Mouse (Mus musculus): ENCODE measurements at regions not wholly inside any gene's neighbourhood (a gene's known extent, or its start where the extent isn't known, plus 50 kb on each side); places are given as distances from the start of the nearest gene placed in this dataset.
A peak's percentile ranks its signal among the peaks of the same experiment; 100 is the strongest.
"Not testable (repeated sequence)": the region's sequence is repeated elsewhere in the genome, so short reads cannot be mapped to it uniquely, and the experiment has no call there.

DNA sequence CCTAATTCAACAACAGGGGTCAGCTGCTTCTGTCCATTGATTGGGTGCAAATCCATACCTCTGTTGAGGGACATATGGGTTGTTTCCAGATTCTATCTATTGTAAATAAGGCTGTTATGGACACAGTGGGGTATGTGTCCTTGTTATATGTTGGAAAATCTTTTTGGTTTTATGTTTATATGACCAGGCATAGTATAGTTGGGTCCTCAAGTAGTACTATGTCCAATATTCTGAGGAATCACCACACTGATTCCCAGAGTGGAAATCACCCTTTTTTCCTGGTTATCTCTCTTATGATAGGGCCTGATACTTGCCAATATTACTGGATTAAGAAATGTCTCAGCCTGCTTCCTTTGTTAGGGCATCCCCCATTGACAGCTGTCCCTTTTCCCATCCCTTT lies 1471.0 kb downstream of the Kcnt2 start:
- no peak for DNase-seq

DNA sequence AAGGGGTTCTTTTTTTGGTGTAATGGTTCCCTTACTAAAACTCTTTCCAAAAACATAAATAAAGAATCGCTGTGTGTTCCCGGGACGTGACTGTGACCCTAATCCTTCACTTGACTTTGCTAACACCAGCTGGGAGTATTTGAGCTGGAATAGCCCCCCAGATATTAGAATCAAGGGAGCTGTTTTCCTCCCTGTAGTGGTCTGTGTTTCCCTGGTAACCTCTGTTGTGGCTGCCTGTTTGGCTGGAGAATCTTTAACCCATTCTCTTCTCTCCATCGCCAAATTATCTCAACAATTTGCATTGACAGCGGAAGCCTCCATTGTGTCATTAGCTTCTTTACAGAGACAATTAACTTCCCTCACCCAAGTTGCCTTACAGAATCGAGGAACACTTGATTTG lies 1471.6 kb downstream of the Kcnt2 start:
- DNase-seq: no peak

DNA sequence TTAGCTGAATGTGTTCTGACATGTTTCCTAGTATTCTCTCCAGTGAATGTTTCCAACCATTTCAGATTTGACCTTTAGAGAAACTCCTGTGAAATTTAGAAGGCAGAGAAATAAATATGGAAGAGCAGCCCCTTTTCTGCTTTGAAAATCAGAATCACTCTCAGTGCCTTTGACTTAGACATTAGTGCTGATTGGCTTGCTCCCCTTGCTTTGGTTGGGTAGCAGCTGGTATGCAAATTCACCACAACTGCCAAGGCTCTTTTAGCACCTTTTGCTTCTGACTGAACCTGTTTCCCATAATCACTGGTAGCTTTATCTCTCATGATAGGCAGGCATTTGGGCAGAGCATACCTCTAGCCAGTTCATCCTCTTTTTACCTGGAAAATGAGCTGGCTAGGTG lies 1495.3 kb downstream of the Kcnt2 start:
- no peak for DNase-seq

GRCm38 (mm10) chr1:141776059-141776458 lies 1530.1 kb downstream of the Kcnt2 start:
- DNase-seq: no peak

DNA sequence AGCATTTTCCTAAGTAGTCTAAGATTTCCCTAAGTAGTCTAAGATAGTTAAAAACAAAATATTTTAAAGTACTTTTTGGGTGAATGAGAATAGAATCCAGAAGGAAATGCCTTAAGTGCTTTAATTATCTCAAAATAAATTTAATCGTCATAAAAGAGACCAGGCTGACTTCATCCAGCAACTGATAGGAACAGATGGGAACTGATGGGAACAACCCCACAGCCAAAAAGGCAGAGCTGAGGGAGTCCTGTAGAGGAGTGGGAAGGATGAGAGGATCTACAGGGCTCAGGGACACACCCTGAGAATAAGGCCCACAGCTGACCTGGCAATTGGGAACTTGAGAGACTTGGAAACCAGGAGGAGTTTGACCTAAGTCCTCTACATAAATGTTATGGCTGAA lies 1537.4 kb downstream of the Kcnt2 start:
- no peak for DNase-seq

GRCm38 (mm10) chr1:141813315-141814158 lies 1567.6 kb downstream of the Kcnt2 start:
- no peak for DNase-seq

DNA sequence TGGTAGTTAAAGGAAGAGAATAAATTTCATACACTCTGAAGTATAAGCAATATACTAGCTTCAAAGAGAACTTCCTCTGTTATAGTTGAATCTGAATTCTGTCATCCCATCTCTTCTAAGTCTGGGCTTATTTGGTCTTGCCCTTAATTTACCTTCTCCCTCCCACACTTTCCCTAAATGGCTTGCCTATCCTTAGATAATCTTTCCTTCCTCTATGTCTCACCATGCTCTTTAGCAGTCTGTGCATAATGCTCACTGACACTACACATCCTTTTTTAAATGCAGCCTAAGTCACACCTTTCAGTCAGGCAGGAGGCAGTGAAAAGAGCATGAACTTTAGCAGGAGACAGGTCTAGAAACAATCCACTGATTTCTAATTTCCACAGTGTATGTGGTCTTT lies 1585.5 kb downstream of the Kcnt2 start:
- DNase-seq: no peak

- DNase-seq: no peak
Observed at GRCm38 (mm10) chr1:141842547-141842946, 1596.6 kb downstream of the Kcnt2 start.

DNA sequence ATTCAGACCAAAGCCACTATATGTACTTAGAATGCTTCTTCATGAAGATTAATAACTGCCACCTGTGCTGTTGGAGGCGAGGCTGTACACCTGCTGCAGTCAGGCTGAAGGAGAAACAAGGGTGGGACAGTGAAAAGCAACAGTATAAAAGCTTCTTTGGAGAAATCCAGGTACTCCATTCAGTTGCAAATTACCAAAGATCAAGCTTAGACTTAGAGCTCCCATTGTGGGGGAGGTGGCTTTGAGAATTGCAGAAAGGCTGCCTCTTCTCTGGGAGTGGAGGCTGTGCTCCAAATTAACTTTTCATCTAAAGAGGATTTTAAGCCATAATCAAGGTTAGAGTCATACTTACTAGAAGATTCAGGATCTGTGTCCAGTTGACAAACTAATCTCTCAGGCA lies 1607.9 kb downstream of the Kcnt2 start:
- not testable (repeated sequence) for DNase-seq

GRCm38 (mm10) chr1:141884356-141884755 lies 1638.4 kb downstream of the Kcnt2 start:
- DNase-seq: no peak

DNA sequence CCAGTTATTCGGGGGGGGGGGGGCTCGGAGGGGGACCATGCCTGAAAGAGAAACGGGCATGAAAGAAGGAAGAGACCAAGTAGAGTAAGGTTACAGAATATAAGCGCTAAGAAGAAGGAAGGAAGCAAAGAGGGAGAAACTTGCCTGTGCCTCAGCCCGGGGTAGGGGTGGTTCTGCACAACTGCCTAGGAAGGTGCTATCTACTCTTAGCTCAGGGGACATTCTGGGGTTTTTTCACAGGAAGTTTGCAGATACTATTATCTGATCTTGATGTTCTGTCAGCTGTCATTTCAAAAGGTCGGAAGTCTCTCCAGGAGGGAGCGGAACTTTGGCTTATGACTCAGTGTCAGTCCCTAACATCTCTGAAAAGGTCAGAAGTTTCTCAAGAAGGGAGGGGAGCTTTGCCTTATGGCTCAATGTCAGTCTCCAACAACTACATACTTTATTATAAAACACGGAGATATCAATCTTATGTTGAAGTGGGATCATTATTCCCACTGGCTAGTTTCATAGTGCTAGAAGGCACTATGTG lies 1652.0 kb downstream of the Kcnt2 start:
- no peak for DNase-seq

DNA sequence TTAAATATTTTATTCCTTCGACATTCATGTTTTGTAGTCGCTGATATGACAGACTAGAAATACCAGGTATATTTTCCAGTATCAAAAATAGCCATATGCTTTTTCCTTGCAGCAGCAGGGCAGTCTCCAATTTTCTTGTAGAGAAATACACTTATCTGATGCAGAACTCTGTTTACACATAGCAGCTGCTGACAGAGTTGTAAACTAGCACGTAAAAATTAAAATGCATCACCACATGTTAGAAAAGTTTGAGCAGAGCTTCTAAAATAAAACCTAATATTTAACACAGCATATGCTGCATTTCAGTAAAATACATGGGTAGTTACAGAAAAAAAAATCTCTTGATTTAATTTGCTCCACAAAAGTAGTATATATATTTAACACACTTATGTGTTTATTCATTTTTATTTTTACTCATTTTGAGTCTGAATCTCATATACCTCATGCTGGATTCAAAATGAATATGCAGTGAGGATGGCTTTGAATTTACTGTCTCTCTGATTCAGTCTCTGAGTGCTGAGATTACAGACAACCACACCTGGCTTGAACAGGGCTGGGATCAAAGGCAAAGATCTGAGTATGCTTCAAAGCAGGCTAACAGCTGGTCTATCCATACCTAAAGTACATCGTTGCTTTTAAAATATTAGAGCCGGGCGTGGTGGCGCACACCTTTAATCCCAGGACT lies 1665.9 kb downstream of the Kcnt2 start:
- no peak for DNase-seq

DNA sequence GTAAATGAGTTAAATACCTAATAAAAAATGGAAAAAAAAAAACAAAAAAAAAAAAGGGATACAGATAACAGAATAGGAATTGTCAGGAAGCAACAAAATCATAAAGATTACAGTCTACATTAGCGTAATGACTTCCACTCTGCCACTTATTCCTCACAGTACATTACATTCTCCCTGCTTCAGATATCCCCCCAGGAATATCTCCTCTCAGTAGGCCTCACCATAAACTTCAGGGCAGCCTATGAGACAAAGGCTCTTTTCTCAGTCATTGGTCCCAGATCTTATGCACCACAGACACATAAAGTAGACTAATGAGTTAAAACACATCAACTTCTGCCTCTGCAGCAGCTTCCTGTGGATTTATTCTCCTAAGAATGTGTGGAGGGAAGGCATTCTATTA lies 1680.2 kb downstream of the Kcnt2 start:
- DNase-seq: no peak

- DNase-seq: no peak
Observed at GRCm38 (mm10) chr1:141926804-141927203, 1680.8 kb downstream of the Kcnt2 start.

GRCm38 (mm10) chr1:141948055-141948454 lies 1692.4 kb upstream of the B3galt2 start:
- DNase-seq: no peak

DNA sequence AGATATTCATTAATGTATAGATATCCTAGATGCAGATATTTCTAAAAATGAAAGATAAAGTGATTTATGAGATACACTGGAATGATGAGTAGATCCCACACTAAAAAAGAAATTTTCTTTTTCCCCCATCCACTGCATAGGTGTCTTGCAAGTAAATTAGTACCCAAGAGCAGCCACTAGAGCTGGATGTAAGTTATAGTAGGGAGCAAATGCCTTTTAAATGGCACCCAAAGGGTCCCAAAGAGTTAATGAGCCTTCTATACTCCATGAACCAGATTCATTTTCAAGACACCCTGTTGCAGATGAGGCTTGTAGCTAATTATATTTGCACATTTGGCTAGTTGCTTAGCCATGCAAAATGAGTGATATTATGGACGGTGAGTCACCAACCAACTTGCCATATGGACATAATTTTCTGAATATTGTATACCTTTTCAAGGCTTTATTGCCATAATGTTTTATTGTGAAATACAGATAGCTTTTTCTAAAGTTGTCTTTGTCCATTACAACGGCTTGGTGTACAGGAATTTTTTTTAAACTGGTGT lies 1686.1 kb upstream of the B3galt2 start:
- no peak for DNase-seq

GRCm38 (mm10) chr1:141961743-141962142 lies 1678.7 kb upstream of the B3galt2 start:
- peak; percentile 11 for DNase-seq

DNA sequence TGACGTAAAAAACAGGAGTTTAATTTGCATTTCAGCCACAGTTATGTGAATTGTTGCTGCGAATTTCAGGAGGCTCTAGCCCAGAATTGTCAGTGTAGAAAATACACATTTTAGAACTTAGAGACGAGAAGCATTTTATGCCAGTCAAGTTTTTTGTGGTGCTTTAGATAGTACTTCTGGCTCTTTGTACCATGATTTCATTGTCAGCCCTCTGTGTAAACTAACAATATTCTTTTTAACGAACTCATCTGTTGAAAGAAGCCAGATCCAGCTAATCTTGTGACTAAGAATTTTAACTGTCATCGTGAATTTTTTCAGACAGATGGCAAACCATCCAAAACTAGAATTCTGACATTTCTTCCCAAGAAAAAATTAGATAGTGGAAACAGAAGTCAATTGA lies 1672.3 kb upstream of the B3galt2 start:
- no peak for DNase-seq

DNA sequence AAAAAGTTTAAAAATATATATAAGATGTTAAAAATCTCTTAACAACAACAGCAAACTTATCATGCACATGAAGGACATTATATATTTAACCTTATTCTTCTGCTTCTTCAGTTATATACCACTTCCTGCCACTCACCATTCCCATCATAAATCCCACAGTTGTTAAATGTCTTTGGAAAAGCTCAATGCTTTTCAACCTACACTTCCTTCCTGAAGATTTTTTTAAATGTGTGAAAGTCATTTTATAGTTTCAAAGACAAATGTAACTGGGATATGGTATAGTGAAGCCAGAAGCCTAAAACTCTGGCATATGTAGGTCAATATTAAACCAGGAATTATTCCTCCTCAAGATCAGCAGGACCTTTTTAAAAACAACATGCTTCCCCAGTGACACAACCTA lies 1666.1 kb upstream of the B3galt2 start:
- DNase-seq: no peak

DNA sequence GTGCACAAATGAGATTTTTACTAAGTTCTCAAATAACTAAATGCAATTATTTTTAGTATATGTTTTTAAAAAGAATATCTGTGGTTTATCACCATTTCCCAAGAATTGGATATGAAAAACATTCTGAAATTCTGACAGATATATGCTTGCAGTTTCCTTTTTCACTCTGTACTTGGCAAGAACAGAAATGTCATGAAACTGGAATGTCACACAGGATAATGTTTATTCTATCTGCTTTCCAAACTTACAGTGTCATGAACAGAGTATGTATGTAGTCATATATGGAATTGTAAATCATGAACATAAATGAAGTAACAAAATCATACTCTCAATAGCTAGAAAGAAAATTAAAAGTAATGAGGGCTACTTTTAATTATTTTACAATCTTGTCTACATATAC lies 1640.7 kb upstream of the B3galt2 start:
- no peak for DNase-seq

DNA sequence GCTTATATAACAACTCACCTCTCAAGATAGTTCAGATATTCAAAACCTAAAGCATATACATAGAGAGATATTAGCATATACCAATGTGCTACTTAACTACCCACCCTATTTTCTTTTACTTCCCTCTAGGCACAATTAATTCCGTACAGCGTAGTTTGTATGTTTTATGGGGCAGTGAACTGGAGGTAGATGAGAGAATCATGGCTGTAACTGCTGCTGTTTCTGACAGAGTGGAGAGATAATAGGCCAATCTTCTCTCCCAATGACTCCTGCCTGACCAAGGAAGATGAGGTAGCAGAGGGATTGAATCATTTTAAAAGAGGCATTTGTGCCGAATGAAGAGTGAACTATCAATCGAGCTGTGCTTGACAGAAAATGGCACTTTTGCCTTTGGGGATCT lies 1640.1 kb upstream of the B3galt2 start:
- no peak for DNase-seq

DNA sequence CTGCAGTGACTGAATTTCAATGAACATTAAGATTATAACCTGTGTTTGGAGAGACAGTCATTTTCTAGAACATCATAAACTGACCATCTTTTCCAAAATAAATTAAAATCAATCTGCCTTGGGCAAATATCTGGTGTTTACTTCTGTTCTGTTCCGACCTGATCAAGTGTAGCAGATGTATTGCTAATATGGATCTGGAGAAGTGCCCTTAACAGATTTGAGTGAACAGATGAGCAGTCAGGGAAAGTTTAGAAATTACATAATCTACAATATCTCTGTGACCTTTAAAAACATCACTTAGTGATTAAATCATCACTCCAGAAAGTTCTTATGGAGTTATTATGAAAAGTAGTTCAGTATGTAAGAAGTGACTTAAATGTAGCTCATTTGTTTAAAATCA lies 1634.1 kb upstream of the B3galt2 start:
- DNase-seq: no peak

- DNase-seq: no peak
Observed at GRCm38 (mm10) chr1:142042751-142043150, 1597.7 kb upstream of the B3galt2 start.

GRCm38 (mm10) chr1:142055207-142055606 lies 1585.3 kb upstream of the B3galt2 start:
- no peak for DNase-seq
